Mouse (Mus musculus) C3H10T1/2 (cell line): ENCODE data around the gene Ccdc134. TPM values are rescaled to one million over a fixed set of nuclear protein-coding genes. Genes with fewer than 3 reads are reported as not detected.

Experiments used
- polyA plus RNA-seq, 2 experiments: library from polyadenylated mRNA; unstranded; fragments of >200 nt; fragmentation: generic; extraction: Trizol; gene quantifications; one replicate each; pipeline ENCODE4 v1.2.1; 2012; ENCODE audit warnings: missing spikeins in 2 of 2

Gene Ccdc134
- 10 to 100 TPM in 1 of 2 experiments, 1 to 10 TPM in 1; 6.5 to 13.8 TPM for polyA plus RNA-seq

DNA sequence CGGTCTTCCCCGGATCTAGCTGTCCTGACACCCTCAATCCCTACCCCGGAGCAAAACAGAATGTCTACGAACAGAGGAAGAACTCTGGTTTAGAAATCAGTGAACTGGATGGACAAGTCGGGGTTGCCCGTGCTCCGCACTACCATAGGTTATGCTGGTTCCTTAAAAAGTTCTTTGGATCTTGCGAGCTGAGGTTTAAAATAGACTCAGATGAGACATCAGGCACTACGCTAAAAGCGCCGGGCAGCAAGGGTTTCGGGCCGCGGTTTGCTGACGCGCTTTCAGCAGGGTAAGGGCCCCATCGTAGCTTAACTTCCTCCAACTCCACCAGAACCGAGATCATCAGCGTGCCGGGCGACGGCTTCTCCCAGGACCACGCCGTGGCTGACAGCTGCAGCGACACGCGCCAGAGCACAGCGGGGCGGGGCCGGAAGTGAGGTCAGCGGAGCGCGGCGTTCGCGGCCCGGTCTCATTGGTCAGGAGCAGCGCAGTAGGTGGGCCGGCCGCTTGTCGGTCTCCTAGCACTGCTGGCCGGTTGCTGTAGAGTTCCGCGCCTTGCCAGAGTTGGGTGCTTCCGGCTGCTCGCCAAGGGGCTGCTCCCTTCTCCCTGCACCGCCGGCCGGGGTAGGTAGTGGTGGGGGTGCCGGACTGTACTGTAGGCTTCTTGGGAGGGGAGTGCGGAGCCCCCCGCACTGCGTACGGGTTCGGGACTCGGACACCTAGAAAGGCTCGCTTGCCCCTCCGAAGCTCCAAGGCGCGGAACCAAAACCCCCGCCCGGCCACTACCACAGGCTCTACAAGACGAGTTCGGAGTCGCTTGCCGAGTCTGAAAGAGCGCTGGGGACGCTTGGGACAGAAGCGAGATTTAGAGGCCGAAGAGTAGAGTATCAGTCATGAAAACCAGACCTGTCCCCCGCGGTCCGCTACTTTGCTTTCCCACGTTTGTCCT is at the start of gene Ccdc134:
TSS of gene Ccdc134 (plus strand) at position 497 of the 949 bp plus-strand sequence.

DNA sequence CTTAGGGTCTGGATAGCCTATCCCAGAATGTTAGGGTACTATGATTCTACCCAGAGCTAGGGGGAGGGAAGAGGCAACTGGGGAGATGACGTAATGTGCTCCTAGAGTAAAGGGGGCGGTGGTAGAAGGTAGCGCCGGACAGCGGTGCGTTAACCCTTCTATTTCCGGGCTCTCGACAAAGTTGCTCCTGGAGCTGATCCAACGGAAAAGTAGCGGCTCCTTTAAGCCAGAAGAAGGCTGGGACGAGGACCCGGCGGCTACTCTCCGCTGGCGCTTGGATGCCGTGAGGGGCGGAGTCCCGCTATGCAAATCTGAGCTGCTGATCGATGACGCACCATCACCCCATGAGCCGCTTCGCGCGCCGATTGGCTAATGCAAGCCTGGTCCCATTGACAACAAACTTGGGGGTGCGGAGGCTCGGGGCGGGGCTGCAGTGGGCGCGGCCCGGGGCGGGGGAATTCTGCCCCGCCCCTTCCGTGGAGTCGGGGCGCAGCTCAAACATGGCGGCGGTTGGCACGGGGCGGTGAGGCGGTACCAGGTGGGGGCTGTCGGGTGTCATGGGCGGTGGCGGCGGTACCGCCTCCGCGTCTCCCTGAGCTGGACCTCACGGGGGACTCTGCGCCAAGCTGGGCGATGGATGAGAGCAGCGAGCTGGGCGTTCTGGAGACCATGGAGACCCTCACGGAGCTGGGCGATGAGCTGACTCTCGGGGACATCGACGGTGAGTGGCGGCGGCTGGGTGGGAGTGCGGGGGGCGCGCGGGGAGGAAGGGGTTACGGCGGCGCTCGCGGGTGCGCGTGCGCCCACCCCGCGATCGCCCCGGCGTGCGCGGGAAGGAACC is 19.3 kb downstream of the Ccdc134 start, which contains the start of gene Srebf2:
TSS of gene Srebf2 (plus strand) at position 412 of the 841 bp plus-strand sequence.

Other genes starting within 250 kb of the Ccdc134 start
- 100 to 1,000 TPM; 125 to 258 TPM for gene Polr3h, start 201.7 kb upstream of the Ccdc134 start, polyA plus RNA-seq
- gene Csdc2, start 191.2 kb upstream of the Ccdc134 start, polyA plus RNA-seq, result 1 to 10 TPM in 1 of 2 experiments, under 1 TPM in 1; 0.05 to 2.0 TPM
- 100 to 1,000 TPM; 110 to 119 TPM for gene Pmm1, start 167.0 kb upstream of the Ccdc134 start, polyA plus RNA-seq
- gene 1700029P11Rik, start 147.4 kb upstream of the Ccdc134 start, polyA plus RNA-seq, result not detected
- 10 to 100 TPM; 23.7 to 40.7 TPM for gene Xrcc6, start 140.1 kb upstream of the Ccdc134 start, polyA plus RNA-seq
- gene Desi1, start 94.1 kb upstream of the Ccdc134 start, polyA plus RNA-seq, result 10 to 100 TPM; 28.2 to 46.7 TPM
- gene Snu13, start 80.3 kb upstream of the Ccdc134 start, polyA plus RNA-seq, result 100 to 1,000 TPM; 121 to 181 TPM
- under 1 TPM in 1 of 2 experiments, not detected in 1; 0.01 TPM for gene 4930407I10Rik, start 68.8 kb upstream of the Ccdc134 start, polyA plus RNA-seq
- under 1 TPM in 1 of 2 experiments, not detected in 1; 0.01 TPM for gene Mei1, start 57.9 kb upstream of the Ccdc134 start, polyA plus RNA-seq
- 100 to 1,000 TPM in 1 of 2 experiments, 10 to 100 TPM in 1; 70.2 to 128 TPM for gene Srebf2, start 19.3 kb downstream of the Ccdc134 start, polyA plus RNA-seq
- under 1 TPM in 1 of 2 experiments, not detected in 1; 0.28 TPM for gene Shisa8, start 84.9 kb downstream of the Ccdc134 start, polyA plus RNA-seq
- gene Tnfrsf13c, start 96.4 kb downstream of the Ccdc134 start, polyA plus RNA-seq, result under 1 TPM in 1 of 2 experiments, not detected in 1; 0.61 TPM
- gene Cenpm, start 116.8 kb downstream of the Ccdc134 start, polyA plus RNA-seq, result 100 to 1,000 TPM; 147 to 179 TPM
- not detected for gene 1500009C09Rik, start 124.5 kb downstream of the Ccdc134 start, polyA plus RNA-seq
- gene Sept3, start 147.0 kb downstream of the Ccdc134 start, polyA plus RNA-seq, result under 1 TPM in 1 of 2 experiments, not detected in 1; 0.04 TPM
- not detected for gene Wbp2nl, start 171.0 kb downstream of the Ccdc134 start, polyA plus RNA-seq
- 100 to 1,000 TPM in 1 of 2 experiments, 10 to 100 TPM in 1; 21.5 to 103 TPM for gene Naga, start 211.0 kb downstream of the Ccdc134 start, polyA plus RNA-seq
- under 1 TPM; 0.01 to 0.18 TPM for gene Pheta2, start 211.0 kb downstream of the Ccdc134 start, polyA plus RNA-seq
- 100 to 1,000 TPM; 579 to 591 TPM for gene Smdt1, start 211.0 kb downstream of the Ccdc134 start, polyA plus RNA-seq
- gene Ndufa6, start 226.4 kb downstream of the Ccdc134 start, polyA plus RNA-seq, result 100 to 1,000 TPM; 143 to 543 TPM